Mouse (Mus musculus) lung, postnatal 10 days (tissue): Measurements from ENCODE around the gene Emp3.
"Not testable (repeated sequence)": the region's sequence is repeated elsewhere in the genome, so short reads cannot be mapped to it uniquely, and the experiment has no call there.

Source experiments
- DNase-seq: peaks from one replicate; pipeline ENCODE4 v3.0.0; 2021

The Emp3 gene

DNA sequence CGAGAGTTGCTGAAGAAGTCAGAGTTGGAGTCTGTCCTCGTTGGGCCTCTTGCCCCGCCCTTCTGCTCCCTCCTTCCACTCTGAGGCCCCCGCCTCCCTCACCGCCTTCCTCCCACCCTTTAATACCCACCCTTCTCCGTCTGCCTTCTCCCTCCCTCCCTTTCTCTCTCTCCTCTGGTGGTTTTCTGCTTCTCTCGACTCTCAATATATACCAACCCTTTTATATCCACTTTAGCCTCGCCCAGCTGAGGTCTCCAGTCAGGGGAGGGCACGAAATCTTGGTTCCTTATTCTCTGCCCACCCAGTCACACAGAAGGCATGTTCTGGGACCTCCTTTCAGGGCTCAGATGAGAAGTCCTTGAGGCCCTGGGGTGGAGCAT is at the start of gene Emp3:
Gene Emp3 (minus strand): TSS at position 163 of the 380 bp plus-strand sequence.
- DNase-seq = peak; percentile 86

GRCm38 (mm10) chr7:45956611-45957010 is 35.4 kb upstream of the Emp3 start:
- no peak for DNase-seq

DNA sequence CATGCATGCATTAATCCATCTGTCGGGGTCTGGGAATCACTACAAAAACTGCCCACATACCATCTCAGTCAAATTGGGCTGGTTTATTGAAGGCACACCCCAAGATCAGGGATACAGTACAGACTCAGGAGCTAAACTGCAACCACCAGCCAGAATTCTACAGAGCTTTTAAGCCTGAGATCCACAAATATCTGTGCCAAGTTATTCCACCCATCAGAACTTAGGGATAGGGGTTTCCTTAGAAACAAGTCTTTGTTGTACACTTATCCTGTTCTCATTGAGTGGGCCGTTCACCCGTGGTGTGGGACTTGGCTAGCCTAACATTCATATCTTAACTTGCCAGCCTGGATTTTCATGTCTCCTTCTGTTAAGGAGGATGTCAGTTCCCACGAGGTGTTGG is 27.9 kb upstream of the Emp3 start:
- DNase-seq = no peak

GRCm38 (mm10) chr7:45943280-45943679 is 22.1 kb upstream of the Emp3 start:
- DNase-seq = not testable (repeated sequence)

DNA sequence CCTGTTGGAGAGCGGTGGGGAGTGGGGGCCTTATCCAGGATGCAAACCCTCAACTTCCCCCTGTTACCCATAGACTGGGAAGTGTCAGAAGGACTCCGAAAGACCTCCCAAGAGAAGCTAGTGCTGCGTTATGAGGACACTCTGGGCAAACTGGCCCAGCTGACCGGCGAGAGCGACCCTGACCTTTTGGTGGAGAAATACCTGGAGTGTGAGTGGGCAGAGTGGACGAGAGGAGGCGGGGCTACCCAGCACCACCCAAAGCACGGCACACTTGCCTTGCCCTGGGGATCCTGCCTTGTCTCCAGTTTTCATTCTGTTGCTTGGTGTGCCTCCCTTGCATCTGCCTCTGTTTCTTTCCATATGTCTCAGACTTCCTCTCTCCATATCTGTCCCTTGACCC is 20.8 kb upstream of the Emp3 start:
- no peak for DNase-seq

DNA sequence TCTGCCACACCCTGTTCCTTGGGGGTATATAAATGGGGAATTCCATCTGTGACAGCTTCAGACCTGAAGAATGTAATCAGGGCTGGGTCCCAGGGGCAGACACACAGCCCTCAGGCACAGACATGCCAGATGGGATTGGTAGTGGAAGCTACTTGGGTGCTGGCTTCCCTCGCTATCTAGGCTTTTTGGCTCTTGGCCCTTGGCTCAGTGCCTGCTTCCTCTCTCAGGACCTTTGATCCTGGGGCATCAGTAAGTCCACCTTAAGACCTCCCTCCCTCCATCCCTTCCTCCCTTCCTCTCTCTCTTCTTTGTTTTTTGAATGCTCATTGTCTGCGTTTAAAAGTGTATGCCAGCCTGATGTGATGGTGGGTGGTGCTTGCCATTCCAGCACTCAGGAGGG is 18.6 kb upstream of the Emp3 start:
- no peak for DNase-seq

- DNase-seq = peak; percentile 82
These were observed 13.9 kb upstream of the Emp3 start for GRCm38 (mm10) chr7:45935114-45935513.

GRCm38 (mm10) chr7:45933766-45934165 is 12.6 kb upstream of the Emp3 start:
- not testable (repeated sequence) for DNase-seq

GRCm38 (mm10) chr7:45929688-45930087 is 8.5 kb upstream of the Emp3 start:
- no peak for DNase-seq

DNA sequence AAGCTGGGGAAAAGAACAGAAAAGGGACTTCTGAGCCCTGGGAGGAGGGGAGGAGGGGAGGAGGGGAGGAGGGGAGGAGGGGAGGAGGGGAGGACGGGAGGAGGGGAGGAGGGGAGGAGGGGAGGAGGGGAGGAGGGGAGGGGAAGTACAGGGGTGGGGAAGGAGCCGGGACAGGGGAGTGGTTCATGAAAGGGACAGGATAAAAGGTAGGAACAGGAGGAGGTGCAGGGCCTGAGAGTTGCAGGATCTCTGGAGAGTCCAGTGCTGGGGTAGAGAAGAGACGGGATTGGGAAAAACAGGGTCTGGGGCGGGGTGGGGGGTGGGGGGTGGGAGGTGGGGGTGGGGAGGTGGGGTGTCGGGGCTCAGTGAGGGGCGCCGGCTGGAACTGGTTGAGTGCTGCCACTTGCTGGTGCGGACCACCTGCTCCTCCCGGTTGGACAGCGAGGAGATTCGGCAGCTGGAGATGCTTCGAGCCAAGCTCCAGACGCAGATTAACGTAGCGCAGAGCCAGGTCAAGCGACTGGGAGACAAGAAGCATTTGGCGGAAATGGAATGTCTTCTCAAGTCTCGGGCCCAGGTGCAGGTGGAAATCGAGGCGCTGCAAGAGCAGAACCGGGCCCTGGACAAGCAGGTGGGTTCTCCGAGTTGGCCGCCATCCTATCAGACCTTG is 7.6 kb upstream of the Emp3 start:
- DNase-seq = no peak

DNA sequence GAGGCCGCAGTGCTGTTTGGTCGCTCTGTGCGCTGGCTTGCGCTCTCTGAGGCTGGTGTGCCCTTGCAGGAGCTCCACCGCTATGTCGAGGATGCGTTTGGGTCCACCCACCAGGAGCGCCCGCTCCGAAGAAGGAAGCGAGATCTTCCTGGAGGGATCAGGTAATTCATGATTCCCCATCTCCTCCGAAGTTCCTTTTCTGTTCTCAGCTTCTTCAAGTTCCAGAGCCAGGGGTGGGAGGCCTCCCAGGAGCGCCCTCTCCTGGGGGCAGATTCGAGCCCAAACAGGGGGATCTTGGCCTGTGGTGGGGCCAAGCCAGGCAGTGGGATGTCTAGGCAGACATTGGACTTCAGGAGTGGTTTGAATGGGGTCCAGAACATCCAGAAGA is 3.2 kb upstream of the Emp3 start:
- peak; percentile 46 for DNase-seq

- DNase-seq = peak; percentile 88
These were observed 2.7 kb upstream of the Emp3 start, which contains the start of gene Ccdc114 for GRCm38 (mm10) chr7:45923762-45924428. TSS of gene Ccdc114 (plus strand) at chr7:45924072.

- peak; percentile 98 for DNase-seq
These were observed 1.9 kb upstream of the Emp3 start for GRCm38 (mm10) chr7:45922928-45923761.

GRCm38 (mm10) chr7:45921950-45922600 is 871 bp upstream of the Emp3 start:
- no peak for DNase-seq

DNA sequence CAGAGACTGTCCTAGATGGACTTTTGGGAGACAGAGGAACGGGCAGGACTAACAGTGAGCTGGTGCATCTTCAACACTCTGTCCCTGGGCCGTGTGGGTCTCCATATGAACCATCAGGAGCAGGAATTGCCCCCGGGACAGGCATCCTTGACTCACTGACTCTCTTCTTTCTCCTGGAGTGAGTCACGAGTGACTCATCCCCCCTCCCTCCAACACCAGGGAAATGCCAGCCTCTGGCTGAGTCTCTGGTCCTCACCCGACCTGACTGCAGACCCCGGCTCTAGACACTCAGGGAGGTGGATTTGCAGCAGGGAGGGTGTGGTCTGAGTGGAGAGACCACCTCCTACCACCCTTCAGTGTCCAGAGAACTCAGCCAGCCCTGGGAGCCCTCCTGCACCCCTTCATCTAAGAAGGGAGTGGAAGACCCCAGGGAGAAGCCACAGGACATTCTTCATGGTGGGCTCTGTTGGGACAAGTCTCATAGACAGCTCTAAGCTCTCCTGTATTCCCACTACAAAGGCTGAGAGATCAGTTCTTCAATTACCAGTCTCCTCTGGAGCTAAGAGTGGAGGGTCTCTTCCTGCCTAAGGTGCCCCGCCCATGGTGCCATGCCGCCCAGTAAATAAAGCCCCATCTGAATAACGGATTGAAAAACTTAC is 492 bp downstream of the Emp3 start:
- DNase-seq = peak; percentile 57

GRCm38 (mm10) chr7:45919761-45920160 is 1.4 kb downstream of the Emp3 start:
- no peak for DNase-seq

DNA sequence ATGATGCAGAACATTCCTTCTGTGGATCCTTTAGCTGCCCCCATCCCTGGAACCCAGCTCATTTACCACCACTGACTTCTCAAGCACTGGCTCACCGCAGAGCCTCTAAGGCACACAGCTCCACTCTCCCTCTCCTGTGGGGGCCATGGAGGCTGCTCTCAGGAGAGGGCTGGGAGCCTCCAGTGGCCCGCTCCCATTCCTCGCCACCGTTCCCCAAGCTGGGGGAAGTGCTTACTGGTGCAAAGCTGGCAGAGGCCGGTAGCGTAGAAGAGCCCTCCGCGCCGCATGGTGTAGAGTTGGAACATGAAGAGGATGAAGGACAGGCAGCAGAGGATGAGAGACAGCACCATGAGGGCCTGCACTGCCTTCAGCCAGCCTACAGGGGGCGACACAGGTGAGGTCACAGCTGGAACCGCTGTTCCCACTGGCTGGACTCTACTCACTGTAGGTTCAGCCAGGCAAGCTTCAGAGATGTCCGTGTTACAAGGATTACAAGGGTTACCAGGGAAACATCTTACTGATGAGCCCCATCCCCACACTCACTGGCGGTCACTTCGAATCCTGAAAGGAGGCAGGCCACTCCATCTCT is 2.0 kb downstream of the Emp3 start:
- peak; percentile 30 for DNase-seq

DNA sequence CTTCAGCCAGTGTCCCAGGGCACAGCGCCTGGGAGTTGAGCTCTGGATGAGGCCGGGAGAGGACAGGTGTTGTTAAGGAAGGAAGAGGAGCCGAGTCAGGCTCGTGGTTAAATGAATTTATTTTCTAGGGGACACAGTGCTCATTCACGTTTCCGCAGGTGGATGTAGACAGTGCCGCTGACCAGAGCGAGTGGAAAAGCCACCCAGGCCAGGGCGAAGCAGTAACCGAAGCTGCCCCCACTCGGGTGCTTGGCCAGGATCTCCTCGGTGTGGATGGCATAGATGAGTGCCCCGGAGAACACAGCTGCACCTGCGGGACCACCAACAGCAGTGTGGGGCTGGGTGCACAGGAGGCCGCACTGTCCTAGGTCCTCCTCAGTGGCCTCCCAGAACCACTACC is 3.3 kb downstream of the Emp3 start:
- DNase-seq = no peak

DNA sequence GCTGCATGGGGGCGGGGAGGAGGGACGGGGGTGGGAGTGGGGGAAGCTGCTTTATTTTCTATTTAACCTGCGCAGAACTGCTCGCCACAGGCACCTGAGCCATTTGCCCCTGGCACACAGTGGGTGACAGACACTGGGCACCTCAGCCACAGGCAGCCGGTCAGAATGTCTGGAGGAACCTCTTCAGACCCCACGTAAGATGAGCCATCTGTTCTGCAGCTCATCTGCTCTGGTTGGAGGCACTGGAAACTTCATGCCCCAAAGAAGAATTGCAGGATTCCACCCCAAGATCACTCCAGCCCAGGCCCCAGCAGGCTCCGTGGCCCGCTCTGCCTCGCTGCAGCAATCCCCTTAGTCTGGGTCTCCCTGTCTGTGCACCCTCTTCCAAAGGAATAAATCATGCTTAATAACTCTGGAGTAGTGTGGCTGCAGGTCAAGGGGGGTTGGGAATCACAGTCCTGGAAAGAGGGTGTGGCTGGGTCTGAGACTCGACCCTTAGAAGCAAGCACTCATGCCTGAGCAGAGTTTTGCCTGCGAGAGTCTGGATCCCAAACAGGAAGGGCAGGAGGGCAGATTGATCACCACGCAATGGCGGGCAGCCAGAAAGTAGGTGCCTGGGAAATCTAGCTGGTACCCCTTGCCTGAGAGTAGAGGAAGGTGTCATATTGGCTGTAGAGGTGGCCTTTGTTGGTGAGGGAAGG is 4.0 kb downstream of the Emp3 start:
- DNase-seq = peak; percentile 33

- peak; percentile 93 for DNase-seq
These were observed 4.9 kb downstream of the Emp3 start for GRCm38 (mm10) chr7:45916056-45917003.
